Mouse (Mus musculus) hindbrain, embryonic 15.5 days (tissue): ENCODE measurements around the gene Igdcc3. TPM values are rescaled to one million over a fixed set of nuclear protein-coding genes. Genes with fewer than 3 reads are reported as not detected.

Experiments used
- ATAC-seq: fragments of 200-750 bp; cut with Nextera tagmentation; 2 replicates; pipeline ENCODE4 v1.8.0; 2017; ENCODE audit warnings: low read depth, moderate number of reproducible peaks, moderate TSS enrichment; ENCODE audit not compliant: low FRiP score
- H3K27ac ChIP-seq: fragments of 300-500 bp; sonication (generic); replicated peaks from 2 replicates; pipeline ENCODE4 v1.5.1; 2015; ENCODE audit warnings: mild to moderate bottlenecking, inconsistent platforms
- H3K27me3 ChIP-seq: fragments of 300-500 bp; sonication (generic); 2 replicates; pipeline ENCODE4 v1.6.1; 2015; ENCODE audit warnings: control low read depth, inconsistent platforms
- H3K36me3 ChIP-seq: fragments of 300-500 bp; sonication (generic); 2 replicates; pipeline ENCODE4 v1.6.1; 2015; ENCODE audit warnings: control low read depth, inconsistent platforms
- H3K4me1 ChIP-seq: fragments of 300-500 bp; sonication (generic); replicated peaks from 2 replicates; pipeline ENCODE4 v1.6.1; 2015; ENCODE audit warnings: control low read depth, inconsistent platforms
- H3K4me2 ChIP-seq: fragments of 300-500 bp; sonication (generic); 2 replicates; pipeline ENCODE4 v1.6.1; 2015; ENCODE audit warnings: moderate library complexity, mild to moderate bottlenecking, inconsistent platforms
- H3K4me3 ChIP-seq: fragments of 300-500 bp; sonication (generic); 2 replicates; pipeline ENCODE4 v1.5.1; 2015; ENCODE audit warnings: mild to moderate bottlenecking, inconsistent platforms
- H3K9ac ChIP-seq: fragments of 300-500 bp; sonication (generic); 2 replicates; pipeline ENCODE4 v1.6.1; 2015; ENCODE audit warnings: inconsistent platforms
- H3K9me3 ChIP-seq: fragments of 300-500 bp; sonication (generic); 2 replicates; pipeline ENCODE4 v1.6.1; 2016; ENCODE audit warnings: control low read depth, inconsistent platforms
- WGBS: fragments of 180-500 bp; shearing (Covaris S2); methylation state at CpG from one replicate; pipeline ENCODE4 v1.1.7; 2015; 5-methylcytosine and 5-hydroxymethylcytosine counted together
- polyA plus RNA-seq: library from polyadenylated mRNA; unstranded; fragments of >200 nt; fragmentation: Nextera tagmentation; extraction: Ambion mirVana; gene quantifications from 2 replicates; pipeline ENCODE4 v1.2.1, GENCODE M21; 2015

Gene Igdcc3
- polyA plus RNA-seq, 1 experiment from 2014 or later, result 9.9 TPM

- Histone ChIP-seq H3K27ac (peak overlapping the region; percentile 93), H3K9ac (peak overlapping the region; percentile 89), H3K27me3 (no peaks in the 10 kb centered on the region), H3K4me1 (peaks cover 42% of the 10 kb centered on the region), H3K4me3 (peak overlapping the region; percentile 91), H3K9me3 (no peaks in the 10 kb centered on the region), H3K4me2 (peak overlapping the region; percentile 85), H3K36me3 (peaks cover 9% of the 10 kb centered on the region; the same call in 1 of the 2 replicates)
- ATAC-seq, result 0 out of 2 replicates have a peak, but pooled peaks have one; percentile 39
- WGBS, result under 1% methylated on average over 8 of the region's 8 CpGs
Observed at GRCm38 (mm10) chr9:65142399-65142798, 1.4 kb downstream of the Igdcc3 start.

DNA sequence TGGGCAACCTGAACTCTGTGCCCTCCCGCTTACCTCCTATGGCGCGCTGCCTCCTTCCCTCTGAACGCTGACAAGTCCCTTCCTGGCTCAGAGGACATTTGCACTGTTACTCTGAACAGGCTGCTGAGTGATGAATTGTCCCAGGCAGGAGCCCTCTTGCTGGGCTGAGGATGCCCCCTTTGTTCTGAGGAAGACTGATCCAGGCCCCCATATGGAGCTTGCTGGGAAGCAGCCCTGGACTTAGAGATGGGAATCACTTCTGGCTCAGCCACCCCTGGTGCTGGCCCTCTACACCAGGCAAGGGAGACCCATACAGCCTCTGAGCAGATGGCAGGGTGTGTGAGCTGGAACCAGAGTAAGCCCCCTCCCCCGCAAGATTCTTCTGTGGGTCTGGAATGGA is 5.0 kb downstream of the Igdcc3 start:
- H3K9me3 ChIP-seq, result no peaks in the 10 kb centered on the region
- peaks cover 34% of the 10 kb centered on the region for H3K4me1 ChIP-seq
- H3K4me3 ChIP-seq, result no peak overlapping the region
- no peak overlapping the region for H3K4me2 ChIP-seq
- WGBS, result 28% methylated on average over 5 of the region's 5 CpGs
- peaks cover 12% of the 10 kb centered on the region; the same call in 1 of the 2 replicates for H3K36me3 ChIP-seq
- no peaks in the 10 kb centered on the region for H3K27me3 ChIP-seq
- no peak overlapping the region for H3K9ac ChIP-seq
- no peak for ATAC-seq
- H3K27ac ChIP-seq, result 0 out of 2 replicates have a peak overlapping the region, but pooled peaks have one; percentile 40

DNA sequence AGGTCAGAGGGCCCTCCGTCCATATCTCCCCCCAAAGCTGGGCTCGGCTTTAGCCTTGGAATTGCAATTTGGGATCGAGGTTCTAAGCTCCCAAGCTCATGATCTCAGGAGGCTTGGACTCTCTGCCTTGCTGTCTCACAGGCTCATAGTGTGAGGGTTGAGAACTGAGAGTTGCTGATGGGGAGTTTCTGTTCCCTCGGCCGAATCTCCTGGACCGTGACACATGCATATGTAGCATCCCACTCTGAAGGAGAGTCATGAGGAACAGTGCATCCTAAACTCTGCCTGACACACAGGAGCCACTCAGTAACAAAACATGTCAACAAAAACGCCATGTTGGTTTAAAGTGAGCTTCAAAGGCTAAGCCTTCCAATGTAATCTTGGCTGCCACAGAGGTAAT is 7.5 kb downstream of the Igdcc3 start:
- no peak overlapping the region for H3K4me2 ChIP-seq
- H3K36me3 ChIP-seq, result peaks cover 12% of the 10 kb centered on the region; the same call in 1 of the 2 replicates
- ATAC-seq, result no peak
- no peak overlapping the region for H3K27ac ChIP-seq
- H3K27me3 ChIP-seq, result no peaks in the 10 kb centered on the region
- no peaks in the 10 kb centered on the region for H3K9me3 ChIP-seq
- peaks cover 29% of the 10 kb centered on the region for H3K4me1 ChIP-seq
- H3K9ac ChIP-seq, result no peak overlapping the region
- 83% methylated on average over 7 of the region's 7 CpGs for WGBS
- H3K4me3 ChIP-seq, result no peak overlapping the region

- Histone ChIP-seq H3K4me3 (no peak overlapping the region), H3K27me3 (no peaks in the 10 kb centered on the region), H3K4me2 (no peak overlapping the region), H3K9ac (peak overlapping the region; percentile 18; the same call in 1 of the 2 replicates), H3K4me1 (peaks cover 37% of the 10 kb centered on the region), H3K36me3 (0 out of 2 replicates have a peak, but pooled peaks cover 3% of the 10 kb centered on the region), H3K9me3 (no peaks in the 10 kb centered on the region), H3K27ac (peak overlapping the region; percentile 77)
- WGBS, result 19% methylated on average over 6 of the region's 6 CpGs
- peak; percentile 65; the same call in 1 of the 2 replicates for ATAC-seq
Observed at GRCm38 (mm10) chr9:65152711-65153330, 11.8 kb downstream of the Igdcc3 start.

- peaks cover 37% of the 10 kb centered on the region for H3K4me1 ChIP-seq
- peak overlapping the region; percentile 18; the same call in 1 of the 2 replicates for H3K9ac ChIP-seq
- 0 out of 2 replicates have a peak, but pooled peaks cover 3% of the 10 kb centered on the region for H3K36me3 ChIP-seq
- no peaks in the 10 kb centered on the region for H3K9me3 ChIP-seq
- WGBS, result 5% methylated on average over 5 of the region's 5 CpGs
- peak; percentile 82 for ATAC-seq
- H3K4me3 ChIP-seq, result no peak overlapping the region
- peak overlapping the region; percentile 77 for H3K27ac ChIP-seq
- no peak overlapping the region for H3K4me2 ChIP-seq
- no peaks in the 10 kb centered on the region for H3K27me3 ChIP-seq
Observed at GRCm38 (mm10) chr9:65153331-65153711, 12.3 kb downstream of the Igdcc3 start.

DNA sequence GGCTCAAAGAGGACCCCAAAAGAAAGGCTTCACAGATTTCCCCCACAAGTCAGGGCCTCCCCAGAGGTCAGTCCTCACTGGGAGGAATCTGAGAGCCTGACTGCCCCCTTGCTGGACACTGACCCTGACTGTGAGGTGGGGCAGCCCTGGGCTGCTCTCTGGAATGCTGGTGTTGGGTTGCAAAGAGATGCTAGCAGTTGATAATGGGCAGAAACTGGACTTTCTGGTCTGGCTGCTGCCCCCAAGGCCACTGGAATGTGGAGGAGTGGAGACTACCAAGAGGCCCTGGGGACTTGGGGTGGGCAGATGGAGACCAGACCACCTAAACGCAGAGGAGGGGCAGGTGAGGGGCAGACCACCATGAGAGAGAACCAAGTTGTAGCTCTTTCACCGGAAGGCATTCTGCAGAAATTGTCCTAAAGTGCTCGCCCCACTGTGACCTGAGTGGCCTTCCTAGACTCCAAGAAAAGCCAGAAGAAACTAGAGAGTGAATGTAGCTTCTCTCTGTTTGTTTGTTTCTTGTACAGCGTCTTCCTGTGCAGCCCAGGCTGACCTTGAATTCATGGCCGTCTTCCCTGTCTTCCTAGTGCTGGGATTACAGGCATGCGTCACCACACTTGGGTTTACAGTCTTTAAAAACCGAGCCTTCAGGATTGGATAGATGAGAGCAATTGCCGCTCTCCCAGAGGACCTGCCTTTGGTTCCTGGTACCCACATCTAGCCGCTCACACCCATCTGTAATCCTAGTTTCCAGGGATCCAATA is 13.9 kb downstream of the Igdcc3 start:
- Histone ChIP-seq H3K27ac (no peak overlapping the region), H3K36me3 (0 out of 2 replicates have a peak, but pooled peaks cover 3% of the 10 kb centered on the region), H3K9ac (no peak overlapping the region), H3K4me2 (no peak overlapping the region), H3K27me3 (no peaks in the 10 kb centered on the region), H3K4me3 (no peak overlapping the region), H3K4me1 (peaks cover 41% of the 10 kb centered on the region), H3K9me3 (no peaks in the 10 kb centered on the region)
- ATAC-seq, result no peak
- 64% methylated on average over 9 of the region's 9 CpGs for WGBS

DNA sequence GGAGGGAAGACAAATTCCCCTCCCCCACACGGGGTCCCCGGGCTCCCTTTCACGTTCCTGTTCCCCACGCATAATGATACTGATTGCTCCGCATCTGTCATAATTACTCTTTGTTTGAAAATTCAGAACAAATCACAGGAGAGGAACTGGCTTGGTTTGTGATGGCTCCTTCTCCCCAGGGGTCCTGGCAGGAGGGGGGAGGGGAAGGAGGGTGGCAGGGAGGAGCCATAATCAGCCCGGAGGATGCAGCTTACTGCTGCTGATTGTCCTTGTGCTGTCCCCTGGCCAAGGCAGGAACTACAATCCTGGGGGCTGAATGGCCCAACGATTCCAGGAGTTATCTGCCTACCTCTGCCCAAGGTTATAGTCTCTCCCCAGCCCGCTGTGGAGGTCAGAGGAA is 15.6 kb downstream of the Igdcc3 start:
- 7% methylated on average over 8 of the region's 8 CpGs for WGBS
- no peak for ATAC-seq

DNA sequence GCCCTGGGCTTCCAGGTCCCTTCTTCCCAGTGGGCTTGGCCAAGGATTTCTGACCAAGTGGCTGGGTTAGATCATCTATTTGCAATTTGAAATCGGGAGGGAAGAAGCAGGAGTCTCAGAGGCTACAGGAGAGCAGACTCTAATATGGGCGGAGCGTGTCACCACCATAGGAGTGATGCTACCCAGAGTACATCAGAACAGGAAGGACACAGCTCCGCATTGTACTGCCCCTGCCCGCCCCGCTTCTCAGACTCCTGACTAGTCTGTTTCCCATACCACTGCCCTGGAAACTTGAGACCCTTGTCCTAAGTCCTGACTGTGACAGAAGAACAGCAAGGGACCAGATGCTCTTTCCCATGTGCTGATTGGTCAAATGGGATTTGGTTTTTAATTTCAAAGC is 16.6 kb downstream of the Igdcc3 start:
- Histone ChIP-seq H3K4me3 (no peak overlapping the region), H3K9me3 (no peaks in the 10 kb centered on the region), H3K36me3 (no peaks in the 10 kb centered on the region), H3K4me2 (no peak overlapping the region), H3K27me3 (no peaks in the 10 kb centered on the region), H3K9ac (no peak overlapping the region), H3K4me1 (peaks cover 56% of the 10 kb centered on the region), H3K27ac (no peak overlapping the region)
- ATAC-seq, result no peak
- 58% methylated on average over 6 of the region's 6 CpGs for WGBS

More for the DNA sequence above, 15.6 kb downstream of the Igdcc3 start:
- Histone ChIP-seq H3K4me1 (peaks cover 50% of the 10 kb centered on the region), H3K36me3 (no peaks in the 10 kb centered on the region), H3K4me2 (peak overlapping the region; percentile 17), H3K27ac (0 out of 2 replicates have a peak overlapping the region, but pooled peaks have one; percentile 3), H3K27me3 (no peaks in the 10 kb centered on the region), H3K9ac (no peak overlapping the region), H3K4me3 (no peak overlapping the region), H3K9me3 (no peaks in the 10 kb centered on the region)

DNA sequence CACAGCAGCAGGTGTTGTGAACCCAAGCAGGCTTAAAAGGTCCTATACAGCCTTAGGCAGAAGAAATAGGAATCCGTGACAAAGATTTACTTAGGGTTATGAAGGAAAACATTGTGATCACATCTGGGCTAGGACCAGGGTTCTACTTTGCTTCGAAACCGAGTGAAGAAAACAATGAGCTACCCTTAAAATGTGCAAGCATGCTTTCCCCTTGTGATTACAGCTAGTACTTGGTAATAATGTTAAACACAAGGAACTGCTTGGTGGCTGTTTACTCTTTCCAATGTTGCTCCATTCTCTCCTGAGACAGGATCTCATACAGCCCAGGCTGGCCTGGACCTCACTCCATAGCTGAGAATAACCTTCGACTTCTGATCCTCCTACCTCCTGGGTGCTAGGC is 20.2 kb downstream of the Igdcc3 start:
- Histone ChIP-seq H3K36me3 (no peaks in the 10 kb centered on the region), H3K4me1 (peaks cover 44% of the 10 kb centered on the region), H3K27ac (no peak overlapping the region), H3K27me3 (no peaks in the 10 kb centered on the region), H3K4me3 (no peak overlapping the region), H3K9ac (no peak overlapping the region), H3K4me2 (no peak overlapping the region), H3K9me3 (no peaks in the 10 kb centered on the region)
- no peak for ATAC-seq
- 33% methylated on average over 4 of the region's 4 CpGs for WGBS

DNA sequence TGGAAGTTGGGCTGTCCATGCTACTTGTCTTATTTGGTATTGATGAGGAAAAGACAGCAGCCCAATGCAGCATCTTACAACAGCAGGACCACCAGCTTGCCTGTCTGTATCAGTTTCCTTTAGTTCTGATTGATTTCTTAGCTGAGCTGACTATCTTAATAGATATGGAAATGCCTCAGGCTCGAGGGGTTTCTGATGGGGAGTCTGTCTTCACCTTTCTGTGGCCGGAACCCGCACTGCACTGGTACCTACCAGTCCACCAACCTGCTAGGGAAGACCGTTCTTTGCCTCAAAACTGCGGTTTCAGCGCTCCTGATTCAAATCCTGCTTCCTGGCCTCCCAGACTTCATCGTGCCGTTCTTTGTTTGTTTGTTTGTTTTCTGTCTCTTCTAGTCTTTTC is 20.9 kb downstream of the Igdcc3 start:
- 14% methylated on average over 8 of the region's 8 CpGs for WGBS
- Histone ChIP-seq H3K4me2 (peak overlapping the region; percentile 78), H3K27me3 (no peaks in the 10 kb centered on the region), H3K4me1 (peaks cover 37% of the 10 kb centered on the region), H3K9ac (0 out of 2 replicates have a peak overlapping the region, but pooled peaks have one; percentile 37), H3K27ac (0 out of 2 replicates have a peak overlapping the region, but pooled peaks have one; percentile 64), H3K9me3 (no peaks in the 10 kb centered on the region), H3K36me3 (no peaks in the 10 kb centered on the region), H3K4me3 (no peak overlapping the region)
- ATAC-seq, result no peak

DNA sequence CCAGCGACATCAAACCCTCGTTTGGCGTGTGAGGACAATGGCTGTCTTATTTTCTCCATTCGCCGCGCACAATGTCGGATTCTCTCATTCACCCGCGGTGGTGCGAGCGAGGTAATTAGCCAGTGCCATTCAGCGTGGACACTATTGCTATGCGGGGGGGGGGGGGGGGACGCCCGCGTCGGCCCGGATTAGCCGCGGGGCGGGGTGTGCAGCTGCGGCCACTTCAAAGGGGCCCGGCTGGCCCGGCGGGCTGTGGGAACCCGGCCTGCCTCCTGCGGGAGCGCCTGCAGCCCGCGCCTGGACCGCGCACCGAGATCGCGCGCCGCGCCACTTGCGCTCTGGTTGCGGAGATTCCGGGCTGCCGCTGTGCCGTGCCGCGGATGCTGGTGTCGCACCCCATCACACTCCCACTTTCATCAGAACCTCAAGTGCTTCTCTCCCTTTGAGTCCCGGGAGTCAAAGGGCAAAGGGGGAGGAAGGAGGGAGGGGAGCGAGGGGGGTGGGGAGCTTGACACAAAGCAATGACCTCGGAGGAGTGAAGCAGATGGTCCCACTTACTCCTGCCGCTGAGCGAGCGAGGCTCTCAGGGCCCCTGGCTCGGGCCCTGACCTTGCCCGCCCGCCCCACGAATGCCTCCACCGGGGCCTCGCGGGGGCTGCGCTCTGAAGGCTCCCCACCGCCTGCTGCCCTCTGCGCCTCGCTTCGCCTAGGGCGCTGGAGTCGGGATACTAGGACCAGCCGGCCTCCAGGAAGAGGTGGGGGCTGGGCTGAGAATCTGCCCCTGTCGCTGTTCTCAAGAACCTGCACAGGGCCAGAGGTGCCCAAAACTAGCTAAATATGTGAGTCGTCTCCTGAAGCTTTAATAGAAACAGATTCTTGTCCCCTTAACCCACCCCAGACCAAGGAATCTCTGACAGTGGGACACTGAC is 22.0 kb downstream of the Igdcc3 start:
- H3K27me3 ChIP-seq, result no peaks in the 10 kb centered on the region
- peak overlapping the region; percentile 37 for H3K9ac ChIP-seq
- 2% methylated on average over 51 of the region's 69 CpGs for WGBS
- H3K4me1 ChIP-seq, result peaks cover 30% of the 10 kb centered on the region
- peak overlapping the region; percentile 78 for H3K4me2 ChIP-seq
- H3K4me3 ChIP-seq, result peak overlapping the region; percentile 42
- H3K36me3 ChIP-seq, result no peaks in the 10 kb centered on the region
- peak; percentile 80 for ATAC-seq
- no peaks in the 10 kb centered on the region for H3K9me3 ChIP-seq
- H3K27ac ChIP-seq, result peak overlapping the region; percentile 64
